Mouse (Mus musculus) brain, adult 2 months (tissue): ENCODE data around the gene P3h4.
"Not testable (repeated sequence)": the region's sequence is repeated elsewhere in the genome, so short reads cannot be mapped to it uniquely, and the experiment has no call there.

Experiments used
- DNase-seq: peaks from one replicate; pipeline ENCODE4 v3.0.0; 2011; ENCODE audit warnings: low read depth, low spot score

P3h4 gene

GRCm38 (mm10) chr11:100361059-100361458 lies 53.6 kb downstream of the P3h4 start:
- not testable (repeated sequence) for DNase-seq

GRCm38 (mm10) chr11:100360175-100360574 lies 54.5 kb downstream of the P3h4 start:
- no peak for DNase-seq
